Mouse (Mus musculus) liver, adult 2 months (tissue): ENCODE results near the gene Il6ra. TPM values are rescaled to one million over a fixed set of nuclear protein-coding genes. Genes with fewer than 3 reads are reported as not detected.

Source experiments
- DNase-seq: peaks from one replicate; pipeline ENCODE4 v3.0.0-alpha.2; 2011; ENCODE audit warnings: low read depth, low spot score; ENCODE audit errors: extremely low read depth
- H3K27ac ChIP-seq: fragments of 200-500 bp; replicated peaks from 2 replicates; pipeline ENCODE4 v1.5.1; 2012; ENCODE audit warnings: low read depth, mild to moderate bottlenecking, control low read depth, inconsistent platforms, low read length; ENCODE audit not compliant: insufficient read depth
- H3K27me3 ChIP-seq: fragments of 200-500 bp; 2 replicates; pipeline ENCODE4 v1.6.1; 2012; ENCODE audit warnings: mild to moderate bottlenecking, moderate library complexity, low read length, inconsistent platforms; ENCODE audit not compliant: control insufficient read depth, insufficient read depth
- H3K36me3 ChIP-seq: fragments of 200-500 bp; 2 replicates; pipeline ENCODE4 v1.6.1; 2012; ENCODE audit warnings: low read length, inconsistent platforms; ENCODE audit not compliant: control insufficient read depth, insufficient read depth
- H3K4me1 ChIP-seq: fragments of 200-500 bp; 2 replicates; pipeline ENCODE4 v1.6.1; 2011; ENCODE audit warnings: low read length; ENCODE audit not compliant: control insufficient read depth, insufficient read depth
- H3K4me3 ChIP-seq: fragments of 200-500 bp; 2 replicates; pipeline ENCODE4 v1.5.1; 2011; ENCODE audit warnings: low read depth, mild to moderate bottlenecking, control low read depth, low read length, moderate library complexity; ENCODE audit not compliant: insufficient read depth
- H3K79me2 ChIP-seq: fragments of 200-500 bp; 2 replicates; pipeline ENCODE4 v1.6.1; 2012; ENCODE audit warnings: inconsistent platforms, mild to moderate bottlenecking, low read length, moderate library complexity; ENCODE audit not compliant: control insufficient read depth, insufficient read depth
- H3K9ac ChIP-seq: fragments of 200-500 bp; 2 replicates; pipeline ENCODE4 v1.6.1; 2012; ENCODE audit warnings: low read depth, mild to moderate bottlenecking, control low read depth, inconsistent platforms, low read length
- CTCF ChIP-seq: fragments of 200-500 bp; IDR thresholded peaks from 2 replicates; pipeline ENCODE4 v1.5.1; 2011; ENCODE audit warnings: low read depth, low read length, control low read depth
- POLR2A ChIP-seq: fragments of 200-500 bp; IDR thresholded peaks from 2 replicates; pipeline ENCODE4 v1.6.1; 2011; ENCODE audit warnings: low read length, control low read depth; ENCODE audit not compliant: insufficient read depth; ENCODE audit errors: extremely low read depth
- whole genome bisulfite sequencing: fragments of 180-500 bp; shearing (Covaris S2); methylation state at CpG from one replicate; pipeline ENCODE4 v1.1.7; 2018; 5-methylcytosine and 5-hydroxymethylcytosine counted together
- polyA plus RNA-seq: library from polyadenylated mRNA; depleted of rRNA; stranded (reverse); fragments of >200 nt; gene quantifications from 2 replicates; pipeline ENCODE4 v1.2.3, GENCODE M21; 2012
- total RNA-seq: library from RNA; depleted of rRNA; stranded (reverse); fragments of >200 nt; gene quantifications from 2 replicates; pipeline ENCODE4 v1.2.3, GENCODE M21; 2014

Il6ra gene
- total and polyA plus RNA-seq, 2 experiments, result 10.5 to 15.4 TPM

DNA sequence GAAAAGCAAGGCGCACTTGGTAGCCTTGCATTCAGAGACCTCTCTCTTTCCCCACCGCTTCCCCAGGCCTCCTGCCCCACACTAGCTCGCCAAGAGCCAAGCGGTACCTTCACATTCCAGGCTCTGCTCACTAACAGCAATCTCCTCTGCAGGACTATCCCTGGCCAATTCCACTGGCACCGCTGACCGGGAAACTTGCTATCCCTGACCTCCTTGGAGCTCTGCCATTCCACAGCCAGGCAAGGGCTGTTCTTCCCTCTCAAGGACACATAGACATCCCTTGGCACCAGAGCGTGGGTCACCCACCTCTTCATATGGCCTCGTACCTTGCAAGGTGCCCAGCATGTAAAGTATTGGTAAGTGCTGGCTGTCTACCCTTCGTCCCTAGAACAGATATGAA lies 29.9 kb upstream of the Il6ra start:
- TF ChIP-seq POLR2A, result no peak
- TF ChIP-seq CTCF, result no peak
- H3K4me1 ChIP-seq, result no peaks in the 10 kb centered on the region
- no peaks in the 10 kb centered on the region for H3K79me2 ChIP-seq
- H3K9ac ChIP-seq, result no peak overlapping the region
- WGBS, result 65% methylated on average over 9 of the region's 9 CpGs
- no peaks in the 10 kb centered on the region for H3K36me3 ChIP-seq
- H3K27me3 ChIP-seq, result no peaks in the 10 kb centered on the region
- H3K4me3 ChIP-seq, result no peak overlapping the region
- H3K27ac ChIP-seq, result no peak overlapping the region
- peak; percentile 20 for DNase-seq

DNA sequence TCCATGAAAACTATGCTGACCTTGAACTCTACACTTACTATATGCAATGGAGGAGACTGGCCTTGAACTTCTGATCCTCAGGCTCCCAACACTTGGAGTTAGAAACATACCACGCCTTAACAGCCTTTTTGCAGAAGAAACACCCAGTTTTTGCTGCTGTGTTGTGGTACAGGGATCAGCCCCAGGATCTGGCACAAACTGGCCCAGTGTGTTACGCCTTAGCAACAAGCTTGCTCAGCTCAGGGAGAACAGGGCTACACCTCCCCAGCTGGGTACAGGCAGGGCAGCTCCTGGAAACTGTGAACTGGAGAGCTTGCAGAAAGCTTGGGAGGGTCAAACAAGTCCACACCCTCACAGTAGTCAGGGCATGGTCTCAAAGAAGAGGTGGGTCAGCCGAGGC lies 23.5 kb upstream of the Il6ra start:
- no peaks in the 10 kb centered on the region for H3K79me2 ChIP-seq
- TF ChIP-seq POLR2A (no peak), CTCF (no peak)
- no peaks in the 10 kb centered on the region for H3K27me3 ChIP-seq
- DNase-seq, result no peak
- no peaks in the 10 kb centered on the region for H3K4me1 ChIP-seq
- no peaks in the 10 kb centered on the region for H3K36me3 ChIP-seq
- WGBS, result 94% methylated on average over 3 of the region's 3 CpGs
- H3K9ac ChIP-seq, result no peak overlapping the region
- H3K27ac ChIP-seq, result no peak overlapping the region
- no peak overlapping the region for H3K4me3 ChIP-seq

- TF ChIP-seq POLR2A (no peak), CTCF (no peak)
- H3K4me3 ChIP-seq, result no peak overlapping the region
- WGBS, result 96% methylated on average over 2 of the region's 2 CpGs
- no peak overlapping the region for H3K9ac ChIP-seq
- no peak for DNase-seq
- H3K79me2 ChIP-seq, result no peaks in the 10 kb centered on the region
- H3K36me3 ChIP-seq, result no peaks in the 10 kb centered on the region
- no peaks in the 10 kb centered on the region for H3K27me3 ChIP-seq
- H3K4me1 ChIP-seq, result no peaks in the 10 kb centered on the region
- no peak overlapping the region for H3K27ac ChIP-seq
Observed at GRCm38 (mm10) chr3:89932925-89933324, 19.9 kb upstream of the Il6ra start.

- H3K9ac ChIP-seq, result no peak overlapping the region
- H3K27me3 ChIP-seq, result no peaks in the 10 kb centered on the region
- DNase-seq, result no peak
- no peak overlapping the region for H3K27ac ChIP-seq
- H3K36me3 ChIP-seq, result no peaks in the 10 kb centered on the region
- WGBS, result 85% methylated on average over 4 of the region's 4 CpGs
- H3K4me1 ChIP-seq, result no peaks in the 10 kb centered on the region
- H3K79me2 ChIP-seq, result no peaks in the 10 kb centered on the region
- no peak overlapping the region for H3K4me3 ChIP-seq
- no peak for TF ChIP-seq CTCF
- no peak for TF ChIP-seq POLR2A
Observed at GRCm38 (mm10) chr3:89928956-89929355, 16.0 kb upstream of the Il6ra start.

GRCm38 (mm10) chr3:89926440-89926839 lies 13.4 kb upstream of the Il6ra start:
- no peak overlapping the region for H3K27ac ChIP-seq
- no peaks in the 10 kb centered on the region for H3K27me3 ChIP-seq
- TF ChIP-seq CTCF, result peak; percentile 23; the same call in 1 of the 2 replicates
- TF ChIP-seq POLR2A, result no peak
- no peaks in the 10 kb centered on the region for H3K79me2 ChIP-seq
- H3K4me1 ChIP-seq, result no peaks in the 10 kb centered on the region
- H3K36me3 ChIP-seq, result no peaks in the 10 kb centered on the region
- DNase-seq, result no peak
- WGBS, result 100% methylated on average over 1 of the region's 1 CpGs
- H3K9ac ChIP-seq, result no peak overlapping the region
- no peak overlapping the region for H3K4me3 ChIP-seq

- H3K9ac ChIP-seq, result no peak overlapping the region
- DNase-seq, result no peak
- 72% methylated on average over 6 of the region's 6 CpGs for WGBS
Observed at GRCm38 (mm10) chr3:89920711-89921110, 7.7 kb upstream of the Il6ra start.

More at GRCm38 (mm10) chr3:89920711-89921110, 7.7 kb upstream of the Il6ra start:
- H3K27ac ChIP-seq, result no peak overlapping the region
- H3K79me2 ChIP-seq, result no peaks in the 10 kb centered on the region
- H3K4me3 ChIP-seq, result no peak overlapping the region
- H3K36me3 ChIP-seq, result no peaks in the 10 kb centered on the region
- H3K27me3 ChIP-seq, result no peaks in the 10 kb centered on the region
- peaks cover 2% of the 10 kb centered on the region; the same call in 1 of the 2 replicates for H3K4me1 ChIP-seq
- TF ChIP-seq CTCF (no peak), POLR2A (no peak)
